Mouse (Mus musculus) forebrain, embryonic 14.5 days (tissue): ENCODE measurements at regions not wholly inside any gene's neighbourhood (a gene's known extent, or its start where the extent isn't known, plus 50 kb on each side); places are given as distances from the start of the nearest gene placed in this dataset.

Experiments
- ATAC-seq: fragments of 200-750 bp; cut with Nextera tagmentation; 2 replicates; pipeline ENCODE4 v1.8.0; 2017; ENCODE audit warnings: mild to moderate bottlenecking, moderate library complexity
- DNase-seq: peaks from one replicate; pipeline ENCODE4 v3.0.0-alpha.2; 2015; ENCODE audit warnings: low spot score
- H3K27ac ChIP-seq: fragments of 300-500 bp; sonication (generic); 2 replicates; pipeline ENCODE4 v1.5.1; 2014; ENCODE audit warnings: low read depth, mild to moderate bottlenecking, control low read depth, low read length, moderate library complexity
- H3K27me3 ChIP-seq: fragments of 300-500 bp; sonication (generic); replicated peaks from 2 replicates; pipeline ENCODE4 v1.6.1; 2014; ENCODE audit warnings: low read length, control low read depth, mixed read lengths; ENCODE audit not compliant: control insufficient read depth, insufficient read depth
- H3K36me3 ChIP-seq: fragments of 300-500 bp; sonication (generic); 2 replicates; pipeline ENCODE4 v1.6.1; 2014; ENCODE audit warnings: low read length, control low read depth; ENCODE audit not compliant: control insufficient read depth, insufficient read depth
- H3K4me1 ChIP-seq: fragments of 300-500 bp; sonication (generic); 2 replicates; pipeline ENCODE4 v1.6.1; 2014; ENCODE audit warnings: antibody characterized with exemption, low read length, control low read depth; ENCODE audit not compliant: control insufficient read depth, insufficient read depth
- H3K4me2 ChIP-seq: fragments of 300-500 bp; sonication (generic); 2 replicates; pipeline ENCODE4 v1.6.1; 2014; ENCODE audit warnings: mild to moderate bottlenecking, control low read depth, low read length
- H3K4me3 ChIP-seq: fragments of 300-500 bp; sonication (generic); 2 replicates; pipeline ENCODE4 v1.5.1; 2014; ENCODE audit warnings: low read depth, low read length, control low read depth
- H3K9ac ChIP-seq: fragments of 300-500 bp; sonication (generic); 2 replicates; pipeline ENCODE4 v1.6.1; 2014; ENCODE audit warnings: mild to moderate bottlenecking, low read length, control low read depth, moderate library complexity
- H3K9me3 ChIP-seq: fragments of 300-500 bp; sonication (generic); replicated peaks from 2 replicates; pipeline ENCODE4 v1.6.1; 2016; ENCODE audit warnings: low read length, control low read depth, mixed read lengths; ENCODE audit not compliant: control insufficient read depth
- WGBS: fragments of 180-500 bp; shearing (Covaris S2); extraction: QIAGEN DNeasy Blood & Tissue Kit; methylation state at CpG from one replicate; pipeline ENCODE4 v1.1.7; 2014; 5-methylcytosine and 5-hydroxymethylcytosine counted together

DNA sequence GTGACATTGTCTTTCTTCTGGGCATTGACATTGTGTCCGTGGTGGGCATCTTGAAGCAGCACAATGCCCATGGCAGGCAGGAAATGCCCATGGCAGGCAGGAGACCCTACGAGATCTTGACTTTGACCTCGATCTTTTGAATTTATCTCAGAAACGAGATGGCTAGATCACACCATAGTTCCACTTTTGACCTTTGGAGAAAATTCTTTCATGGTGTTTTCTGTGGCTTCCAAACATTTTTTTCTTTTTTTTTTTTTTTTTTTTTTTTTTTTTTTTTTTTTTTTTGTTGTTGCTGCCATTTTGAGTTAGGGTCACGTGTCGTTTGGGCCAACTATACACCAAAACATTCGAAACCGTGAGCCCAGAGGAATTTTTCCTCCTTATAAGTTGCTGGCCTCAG, 201.5 kb downstream of the Vrk1 start:
- ATAC-seq: no peak

DNA sequence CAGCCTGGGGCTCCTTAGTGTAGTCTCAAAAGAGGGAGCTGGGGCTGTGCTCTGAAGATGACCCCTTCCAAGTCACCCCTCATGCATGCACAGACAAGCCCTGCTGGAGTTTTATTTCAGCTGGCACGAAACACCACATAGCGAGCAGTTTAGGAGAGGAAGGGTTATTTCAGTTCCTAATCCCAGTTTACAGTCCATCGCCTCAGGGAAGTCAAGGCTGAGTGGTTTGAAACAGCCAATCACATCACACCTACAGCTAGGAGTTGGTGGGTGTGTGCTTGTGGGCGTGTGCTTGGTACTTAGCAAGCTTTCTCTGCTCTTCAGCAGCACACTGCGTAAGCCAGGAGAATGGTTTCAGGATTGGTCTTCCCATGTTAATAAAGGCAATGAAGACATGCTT, 202.4 kb downstream of the Vrk1 start:
- Histone ChIP-seq H3K4me1 (no peaks in the 10 kb centered on the region), H3K9ac (no peak overlapping the region), H3K27ac (no peak overlapping the region), H3K9me3 (no peaks in the 10 kb centered on the region), H3K27me3 (no peaks in the 10 kb centered on the region), H3K4me3 (no peak overlapping the region), H3K4me2 (no peak overlapping the region), H3K36me3 (no peaks in the 10 kb centered on the region)
- DNase-seq (no peak), ATAC-seq (no peak)
- 81% methylated on average over 5 of the region's 5 CpGs for WGBS

More for the DNA sequence above, 201.5 kb downstream of the Vrk1 start:
- Histone ChIP-seq H3K4me2 (no peak overlapping the region), H3K36me3 (no peaks in the 10 kb centered on the region), H3K27ac (no peak overlapping the region), H3K9me3 (no peaks in the 10 kb centered on the region), H3K9ac (no peak overlapping the region), H3K27me3 (no peaks in the 10 kb centered on the region), H3K4me1 (no peaks in the 10 kb centered on the region), H3K4me3 (no peak overlapping the region)
- no peak for DNase-seq
- WGBS: 87% methylated on average over 8 of the region's 8 CpGs

DNA sequence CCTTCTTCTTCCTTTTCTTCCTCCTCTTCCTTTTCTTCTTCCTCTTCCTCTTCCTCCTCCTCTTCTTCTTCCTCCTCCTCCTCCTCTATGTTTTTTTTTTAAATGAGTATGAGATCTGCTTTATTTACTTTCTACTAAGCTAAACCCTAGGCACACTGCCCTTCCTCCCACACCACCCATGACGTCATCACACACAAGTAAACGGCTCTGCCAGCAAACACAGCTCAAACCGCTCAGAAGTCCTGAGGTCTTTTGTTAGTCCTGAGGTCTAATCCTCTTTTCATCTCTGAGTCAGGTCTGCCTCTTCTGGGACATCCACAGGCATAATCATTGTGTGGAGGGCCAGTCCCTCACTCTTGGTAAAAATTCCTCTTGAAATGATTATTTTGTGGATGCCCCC, 210.0 kb downstream of the Vrk1 start:
- WGBS: 8% methylated on average over 3 of the region's 3 CpGs

DNA sequence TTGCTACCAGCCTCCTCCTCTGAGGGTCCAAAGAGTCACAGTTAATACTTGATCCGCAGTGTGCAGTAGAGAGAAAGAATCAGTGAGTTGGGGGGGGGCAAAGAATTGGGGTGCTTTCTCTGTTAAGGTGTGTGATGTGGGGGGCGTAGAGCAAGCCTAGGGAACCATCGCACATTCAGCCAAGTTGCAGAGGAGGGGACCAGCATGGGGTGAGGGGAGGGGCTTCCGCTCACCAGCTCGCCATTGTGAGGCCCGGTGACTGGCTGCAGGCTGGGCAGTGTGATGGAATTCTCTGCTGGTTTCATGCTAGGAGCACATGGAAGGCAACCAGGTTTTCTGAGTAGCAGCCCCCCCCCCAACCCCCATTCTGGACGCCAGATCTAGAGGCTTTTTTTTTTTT, 216.2 kb downstream of the Vrk1 start:
- H3K27ac ChIP-seq: no peak overlapping the region
- peak; percentile 47 for DNase-seq
- 11% methylated on average over 7 of the region's 7 CpGs for WGBS
- peak; percentile 61 for ATAC-seq
- H3K4me1 ChIP-seq: peaks cover 17% of the 10 kb centered on the region
- H3K36me3 ChIP-seq: no peaks in the 10 kb centered on the region
- no peaks in the 10 kb centered on the region; the same call in 1 of the 2 replicates for H3K9me3 ChIP-seq
- no peaks in the 10 kb centered on the region for H3K27me3 ChIP-seq
- peak overlapping the region; percentile 47; the same call in 1 of the 2 replicates for H3K9ac ChIP-seq
- no peak overlapping the region for H3K4me3 ChIP-seq
- peak overlapping the region; percentile 41 for H3K4me2 ChIP-seq

More for the DNA sequence above, 210.0 kb downstream of the Vrk1 start:
- Histone ChIP-seq H3K4me3 (no peak overlapping the region), H3K4me2 (no peak overlapping the region), H3K9me3 (no peaks in the 10 kb centered on the region), H3K36me3 (no peaks in the 10 kb centered on the region), H3K27me3 (no peaks in the 10 kb centered on the region), H3K27ac (no peak overlapping the region), H3K4me1 (peaks cover 2% of the 10 kb centered on the region; the same call in 1 of the 2 replicates), H3K9ac (no peak overlapping the region)
- DNase-seq (no peak), ATAC-seq (no peak)

DNA sequence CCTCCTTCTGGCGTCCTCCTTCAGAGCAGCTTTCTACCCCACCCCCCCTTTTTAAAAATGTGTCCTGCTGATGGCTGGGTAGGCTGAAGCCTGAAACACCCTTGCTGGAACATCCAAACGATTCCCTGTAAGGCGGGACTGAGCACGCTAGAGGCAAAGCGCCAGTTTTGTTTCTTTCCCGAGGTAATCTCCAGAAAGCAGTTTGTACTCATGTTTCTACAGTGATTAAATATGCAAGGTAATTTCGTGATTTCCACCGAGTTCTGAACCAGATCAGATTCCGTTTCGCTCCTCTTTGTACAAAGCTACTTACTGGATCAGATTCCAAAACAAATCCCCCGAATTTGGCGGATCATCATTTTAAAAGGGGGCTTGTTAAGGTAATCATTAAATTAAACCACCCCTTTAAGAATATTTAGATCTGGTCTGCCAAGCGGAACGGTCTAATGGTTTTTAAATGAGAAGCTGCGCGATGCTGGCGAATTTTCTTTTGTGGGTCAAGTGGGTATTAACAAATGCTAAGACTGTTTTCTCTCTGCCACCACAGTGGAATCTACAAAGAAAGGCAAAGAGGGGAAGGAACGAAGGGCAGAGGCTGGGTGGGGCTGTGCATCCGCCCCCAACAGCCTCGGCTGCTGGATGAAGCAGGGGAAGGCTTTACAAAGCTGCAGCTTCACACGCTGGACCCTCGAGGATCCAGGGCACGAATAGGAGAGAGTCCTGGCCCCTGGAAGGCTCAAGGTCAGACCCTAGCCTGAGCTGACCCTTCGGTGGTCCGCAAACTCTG, 216.9 kb downstream of the Vrk1 start:
- peaks cover 17% of the 10 kb centered on the region for H3K4me1 ChIP-seq
- peak overlapping the region; percentile 41 for H3K4me2 ChIP-seq
- DNase-seq (peak; percentile 70), ATAC-seq (peak; percentile 52; the same call in 1 of the 2 replicates)
- H3K36me3 ChIP-seq: no peaks in the 10 kb centered on the region
- peak overlapping the region; percentile 7; the same call in 1 of the 2 replicates for H3K4me3 ChIP-seq
- no peaks in the 10 kb centered on the region; the same call in 1 of the 2 replicates for H3K9me3 ChIP-seq
- WGBS: 4% methylated on average over 25 of the region's 25 CpGs
- peak overlapping the region; percentile 30; the same call in 1 of the 2 replicates for H3K27ac ChIP-seq
- peak overlapping the region; percentile 47; the same call in 1 of the 2 replicates for H3K9ac ChIP-seq
- no peaks in the 10 kb centered on the region for H3K27me3 ChIP-seq

DNA sequence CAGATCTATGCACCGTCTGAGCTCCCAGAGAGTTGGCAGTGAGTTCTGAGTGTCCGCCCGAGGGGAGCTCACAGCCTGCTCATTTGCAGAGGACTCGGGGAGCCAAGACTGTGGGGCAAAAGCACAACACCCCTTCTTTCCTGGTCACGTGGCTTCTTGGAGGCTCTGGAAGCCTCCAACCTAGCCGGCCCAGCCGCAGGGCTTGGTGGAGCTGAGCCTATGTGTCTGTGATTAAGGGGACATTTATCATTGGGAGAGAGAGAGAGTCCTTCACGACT, 217.5 kb downstream of the Vrk1 start:
- Histone ChIP-seq H3K36me3 (no peaks in the 10 kb centered on the region), H3K9ac (peak overlapping the region; percentile 47; the same call in 1 of the 2 replicates), H3K9me3 (no peaks in the 10 kb centered on the region; the same call in 1 of the 2 replicates), H3K27ac (peak overlapping the region; percentile 30; the same call in 1 of the 2 replicates), H3K4me3 (0 out of 2 replicates have a peak overlapping the region, but pooled peaks have one; percentile 7), H3K4me2 (peak overlapping the region; percentile 41), H3K27me3 (no peaks in the 10 kb centered on the region), H3K4me1 (peaks cover 17% of the 10 kb centered on the region)
- WGBS: 10% methylated on average over 8 of the region's 8 CpGs
- DNase-seq (peak; percentile 56), ATAC-seq (peak; percentile 6; the same call in 1 of the 2 replicates)

DNA sequence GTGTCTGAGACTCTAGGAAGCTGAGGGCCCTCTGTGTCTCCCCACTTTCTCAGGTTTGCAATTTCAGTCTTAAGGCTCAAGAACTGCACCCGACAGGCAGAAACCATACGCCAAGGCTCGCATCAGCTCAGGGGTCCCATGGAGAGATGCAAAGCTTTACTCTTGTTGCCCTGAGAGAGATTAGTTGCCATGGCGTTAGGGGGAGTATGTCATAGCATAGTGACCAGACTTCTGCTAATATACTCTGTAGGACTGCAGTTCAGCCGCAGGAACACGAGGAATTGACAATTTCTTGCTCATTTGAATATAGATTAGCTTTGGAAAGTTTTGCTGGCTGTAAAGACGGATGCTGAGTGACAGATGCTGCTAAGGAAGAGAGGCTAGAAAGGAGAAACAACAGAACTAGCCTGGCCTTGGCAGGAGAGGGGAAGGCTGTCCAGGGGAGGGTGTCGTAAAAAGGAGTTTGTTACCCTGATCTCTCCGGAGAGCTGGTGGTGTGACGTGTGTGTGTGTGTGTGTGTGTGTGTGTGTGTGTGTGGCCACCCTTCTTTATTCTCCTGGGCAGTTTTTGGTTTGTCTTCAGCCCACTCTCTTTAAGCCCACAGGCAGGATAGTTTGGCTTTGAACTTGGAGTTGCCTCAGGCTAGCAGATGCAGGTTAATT, 235.3 kb downstream of the Vrk1 start:
- Histone ChIP-seq H3K27ac (no peak overlapping the region), H3K36me3 (no peaks in the 10 kb centered on the region), H3K4me2 (no peak overlapping the region), H3K4me3 (no peak overlapping the region), H3K9me3 (no peaks in the 10 kb centered on the region), H3K9ac (no peak overlapping the region), H3K4me1 (no peaks in the 10 kb centered on the region), H3K27me3 (no peaks in the 10 kb centered on the region)
- WGBS: 20% methylated on average over 10 of the region's 10 CpGs
- ATAC-seq (no peak), DNase-seq (peak; percentile 23)

DNA sequence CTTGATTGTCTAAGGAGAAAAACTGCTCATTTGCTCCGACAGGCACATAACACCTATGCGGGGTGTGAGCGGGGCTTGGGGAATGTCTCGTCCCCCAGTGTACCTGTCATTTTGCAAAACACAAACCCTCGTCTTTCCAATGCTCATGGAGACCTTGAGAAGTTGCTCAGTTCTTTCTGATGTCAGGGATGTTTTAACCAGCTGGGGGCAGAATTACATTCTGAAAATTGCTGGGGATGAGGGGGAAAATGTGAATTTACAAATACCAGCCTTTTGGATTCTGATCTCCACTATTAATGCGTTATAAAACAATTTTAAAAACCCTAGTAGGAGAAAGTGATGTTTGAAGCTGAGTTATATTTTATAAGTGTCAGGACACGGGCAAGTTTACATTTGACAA, 263.6 kb downstream of the Vrk1 start:
- DNase-seq: peak; percentile 56
- no peaks in the 10 kb centered on the region for H3K9me3 ChIP-seq
- H3K4me1 ChIP-seq: no peaks in the 10 kb centered on the region
- ATAC-seq: no peak
- H3K36me3 ChIP-seq: no peaks in the 10 kb centered on the region
- H3K27ac ChIP-seq: no peak overlapping the region
- H3K4me3 ChIP-seq: no peak overlapping the region
- no peak overlapping the region for H3K9ac ChIP-seq
- H3K4me2 ChIP-seq: no peak overlapping the region
- H3K27me3 ChIP-seq: no peaks in the 10 kb centered on the region
- WGBS: 60% methylated on average over 7 of the region's 7 CpGs

DNA sequence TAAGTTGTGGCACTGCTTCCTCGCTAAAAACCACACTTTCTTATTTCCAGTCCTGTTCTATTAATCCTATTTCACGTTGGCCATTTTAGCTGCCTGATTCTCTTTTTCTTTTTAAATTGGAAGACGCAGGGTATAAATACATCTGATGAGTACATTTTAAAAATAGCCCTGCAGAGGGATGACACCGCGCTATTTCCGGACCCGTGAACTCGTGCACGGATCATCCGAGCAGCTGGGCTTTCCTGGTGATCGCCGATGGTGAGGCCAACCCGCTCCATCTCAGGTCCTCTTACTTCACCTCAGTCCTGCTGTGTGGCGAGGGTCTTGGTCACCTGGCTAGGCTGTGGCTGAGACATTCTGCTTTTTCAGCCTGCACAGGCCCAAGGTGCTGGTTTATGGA, 267.9 kb downstream of the Vrk1 start:
- Histone ChIP-seq H3K4me2 (no peak overlapping the region), H3K4me3 (no peak overlapping the region), H3K9ac (no peak overlapping the region), H3K27ac (no peak overlapping the region), H3K9me3 (no peaks in the 10 kb centered on the region), H3K27me3 (no peaks in the 10 kb centered on the region), H3K36me3 (no peaks in the 10 kb centered on the region), H3K4me1 (no peaks in the 10 kb centered on the region)
- 93% methylated on average over 14 of the region's 14 CpGs for WGBS
- DNase-seq (no peak), ATAC-seq (no peak)
